Mouse (Mus musculus): Measurements from ENCODE around the gene Car14. TPM values are rescaled to one million over a fixed set of nuclear protein-coding genes. Genes with fewer than 3 reads are reported as not detected.
"Not testable (repeated sequence)": the region's sequence is repeated elsewhere in the genome, so short reads cannot be mapped to it uniquely, and the experiment has no call there.

Car14 gene
- total RNA-seq, 2 experiments from 2014 or later: 6.9 to 9.9 TPM

DNA sequence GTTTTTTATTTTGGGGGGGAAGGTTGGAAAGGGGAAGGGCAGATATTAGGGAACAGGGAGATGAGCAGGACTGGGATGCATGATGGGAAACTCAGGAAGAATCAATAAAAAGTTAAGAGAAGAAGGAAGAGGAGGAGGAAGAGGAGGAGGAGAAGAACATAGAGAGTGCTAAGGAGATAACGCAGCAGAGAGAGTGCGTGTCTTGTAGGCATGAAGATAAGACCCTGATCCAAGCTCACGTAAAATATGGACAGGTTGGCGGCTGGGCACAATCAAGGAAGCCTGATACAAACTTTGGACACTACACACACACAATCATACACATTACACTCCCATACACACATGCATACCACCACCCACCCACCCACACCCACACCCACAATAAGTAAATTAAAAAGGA, 10.2 kb upstream of the Car14 start:
- TF ChIP-seq CTCF (conservative IDR thresholded peaks at IDR 0.05): no peak
- Histone ChIP-seq H3K27ac (no peak overlapping the region), H3K4me3 (no peak overlapping the region)
- no peak for DNase-seq (ENCODE audit: low spot score in 2 of 2)

DNA sequence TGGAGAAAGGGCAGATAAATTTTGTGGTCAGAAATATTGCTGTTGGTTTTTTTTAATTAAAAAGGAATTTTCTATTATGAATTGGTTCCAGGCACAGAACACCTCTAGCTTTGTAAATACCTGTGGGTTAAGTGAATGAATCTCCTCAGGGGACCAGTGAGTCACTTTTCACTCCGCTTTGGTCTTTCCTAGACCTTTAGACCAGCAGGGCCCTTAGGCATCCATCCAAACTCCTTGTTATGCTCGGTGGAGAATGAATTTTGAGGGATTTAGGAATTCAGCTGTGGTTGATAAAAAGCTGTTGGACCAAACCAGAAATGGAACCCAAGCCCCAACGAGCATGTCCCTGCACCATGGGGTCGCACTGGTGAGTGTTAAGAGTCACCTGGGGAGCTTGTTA, 3.1 kb upstream of the Car14 start:
- Histone ChIP-seq H3K27ac (no peak overlapping the region), H3K4me3 (no peak overlapping the region)
- no peak for DNase-seq (ENCODE audit: low spot score in 2 of 2)
- TF ChIP-seq CTCF (conservative IDR thresholded peaks at IDR 0.05): no peak

DNA sequence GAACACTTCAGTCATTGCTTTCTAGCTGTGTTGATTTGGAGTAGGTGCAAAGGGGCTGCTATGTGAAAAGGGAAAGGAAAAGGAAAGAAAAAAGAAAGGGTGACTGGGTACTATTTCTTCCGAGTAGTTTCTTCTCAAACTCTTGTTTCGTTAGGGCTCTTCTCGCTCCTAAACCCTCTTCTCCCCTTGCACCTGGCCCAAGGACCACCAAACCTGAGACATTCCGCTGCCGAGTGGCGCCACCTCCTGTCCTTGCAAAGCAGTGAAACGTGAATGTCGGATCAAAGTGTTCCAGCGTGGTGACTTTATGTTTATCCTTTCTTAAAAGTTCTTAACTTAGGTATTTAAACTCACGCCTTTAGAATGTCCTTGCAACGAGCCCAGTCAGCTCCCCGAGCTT, 2.4 kb upstream of the Car14 start:
- peak; percentile 91 for TF ChIP-seq CTCF (conservative IDR thresholded peaks at IDR 0.05)
- Histone ChIP-seq H3K27ac (no peak overlapping the region), H3K4me3 (peak overlapping the region; percentile 35; the same call in 1 of the 2 replicates)
- peak in 1 of 2 experiments; percentile 49 for DNase-seq (ENCODE audit: low spot score in 2 of 2)

DNA sequence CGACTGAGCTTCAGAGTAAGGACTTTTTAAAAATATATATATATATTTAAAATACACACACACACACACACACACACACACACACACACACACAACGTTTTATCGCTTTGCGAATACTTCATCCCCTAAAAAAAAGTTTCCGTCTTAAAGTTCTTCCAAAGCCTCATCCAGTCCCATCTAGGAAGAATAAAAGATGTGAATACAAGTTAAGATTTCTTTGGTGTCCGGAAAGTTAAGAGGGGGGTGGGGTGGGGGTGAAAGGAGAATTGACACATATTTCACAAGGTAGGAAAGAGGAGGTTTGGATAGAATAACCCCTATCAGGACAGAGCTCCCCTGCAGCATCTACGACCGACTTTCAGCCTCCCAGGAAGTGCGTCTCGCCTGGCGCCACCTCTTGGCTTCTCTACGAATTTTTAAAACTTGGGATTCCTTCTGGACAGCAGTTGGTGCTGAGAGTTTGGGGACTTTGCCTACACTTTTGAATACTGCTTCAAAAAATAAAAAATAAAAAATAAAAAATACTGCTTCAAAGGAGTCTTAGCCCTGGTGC, 1.5 kb upstream of the Car14 start:
- no peak for DNase-seq (ENCODE audit: low spot score in 2 of 2)
- peak; percentile 75 for TF ChIP-seq CTCF (conservative IDR thresholded peaks at IDR 0.05)
- peak overlapping the region; percentile 35 for H3K4me3 ChIP-seq

DNA sequence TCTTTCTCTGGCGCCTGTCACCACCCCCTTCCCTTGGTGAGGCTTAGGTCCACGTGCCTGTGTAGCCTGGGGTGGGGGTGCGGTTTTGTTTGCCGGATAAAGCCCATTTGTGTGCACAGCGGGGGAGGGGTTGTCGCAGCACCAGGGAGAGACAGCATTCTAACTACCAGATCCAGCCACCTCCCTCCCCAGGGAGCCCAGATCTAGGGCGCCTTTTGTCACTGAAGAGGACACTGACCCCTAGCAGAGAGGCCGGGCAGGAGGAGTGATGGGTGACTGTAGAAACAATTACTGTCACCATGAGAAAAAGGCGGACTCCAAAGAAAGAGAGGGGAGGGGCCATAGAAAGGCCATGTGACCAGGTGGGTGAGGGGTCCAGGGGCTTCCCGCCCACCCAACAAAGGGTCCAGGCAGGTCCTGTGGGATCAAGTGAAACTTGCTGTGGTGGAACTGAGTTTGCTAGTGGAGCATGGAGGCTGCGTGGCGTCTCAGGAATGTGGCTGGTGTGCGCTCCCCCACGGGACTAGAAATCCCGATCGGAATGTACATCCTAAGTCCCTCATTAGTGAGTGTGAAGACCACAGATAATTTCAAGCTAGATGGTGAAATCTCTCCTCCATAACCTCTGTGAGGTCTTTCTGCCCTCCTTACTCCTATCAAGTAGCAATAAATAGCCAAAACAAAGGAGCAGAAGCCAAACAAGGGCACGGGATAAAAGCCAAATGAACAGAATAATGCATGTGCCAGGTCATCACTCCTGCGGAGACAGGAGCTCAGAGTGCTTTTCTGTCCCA, 852 bp upstream of the Car14 start:
- peak; percentile 52 to 70 for DNase-seq (ENCODE audit: low spot score in 2 of 2)
- Histone ChIP-seq H3K4me3 (peak overlapping the region; percentile 47), H3K27ac (peak overlapping the region; percentile 86)
- no peak for TF ChIP-seq CTCF (conservative IDR thresholded peaks at IDR 0.05)

More for the DNA sequence above, 1.5 kb upstream of the Car14 start:
- H3K27ac ChIP-seq: peak overlapping the region; percentile 73; the same call in 1 of the 2 replicates

DNA sequence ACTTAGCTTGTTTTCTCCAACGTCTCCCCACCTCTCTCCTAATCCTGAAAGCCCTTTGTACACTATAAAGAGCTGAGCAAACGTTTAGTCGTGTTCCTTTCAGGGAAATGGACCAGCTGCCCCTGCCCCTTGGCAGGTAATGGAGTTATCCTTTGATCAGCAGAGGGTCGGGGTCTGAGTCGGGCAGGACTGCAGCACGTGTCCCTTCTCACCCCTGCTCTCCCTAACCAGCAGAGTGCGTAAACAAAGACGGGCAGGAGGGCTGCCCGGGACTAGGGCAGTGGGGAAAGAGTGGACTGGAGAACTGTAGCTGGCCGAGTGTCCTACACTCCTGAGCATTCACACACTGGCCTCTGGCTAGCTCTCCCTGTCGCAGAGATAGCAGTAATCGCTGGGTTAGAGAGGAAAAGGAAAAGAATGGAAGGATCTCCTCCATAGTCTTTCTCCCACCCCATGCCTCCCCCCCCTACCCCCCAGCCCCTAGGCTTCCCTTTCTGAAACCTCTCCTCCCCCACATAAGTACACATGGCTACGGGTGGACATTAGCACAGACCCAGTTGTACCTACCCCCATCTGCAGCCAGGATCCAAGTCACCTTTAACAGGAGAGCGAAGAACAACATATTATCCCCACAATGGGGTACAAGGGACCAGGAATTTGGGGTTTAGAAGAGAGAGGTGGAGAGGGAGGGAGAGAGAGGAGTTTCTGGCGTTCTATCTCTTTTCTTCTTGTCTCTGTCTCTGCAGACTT, 563 bp downstream of the Car14 start:
- TF ChIP-seq CTCF (conservative IDR thresholded peaks at IDR 0.05): no peak
- no peak for DNase-seq (ENCODE audit: low spot score in 2 of 2)
- Histone ChIP-seq H3K27ac (peak overlapping the region; percentile 86), H3K4me3 (peak overlapping the region; percentile 47)

DNA sequence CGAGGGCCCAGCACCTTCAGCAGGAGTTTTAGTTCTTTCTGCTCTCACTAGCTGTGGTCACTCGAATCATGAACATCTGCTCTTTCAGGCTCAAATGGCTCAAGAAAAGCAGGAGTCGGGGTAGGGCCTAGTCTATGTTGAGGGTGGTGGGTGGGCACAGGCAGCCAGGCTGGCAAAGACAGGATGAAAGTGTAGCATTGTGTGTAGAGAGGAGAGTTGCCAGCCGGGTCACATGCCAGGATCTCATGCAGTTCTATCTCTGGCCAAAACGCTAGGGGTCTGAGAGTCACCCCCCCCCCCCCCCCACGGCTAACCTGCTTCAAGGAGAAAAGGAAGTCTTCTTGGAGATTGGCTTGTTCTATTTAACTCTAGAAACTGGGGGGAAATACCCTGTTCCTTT, 1.8 kb downstream of the Car14 start:
- DNase-seq (ENCODE audit: low spot score in 2 of 2): no peak
- Histone ChIP-seq H3K4me3 (no peak overlapping the region), H3K27ac (peak overlapping the region; percentile 86; the same call in 1 of the 2 replicates)
- no peak for TF ChIP-seq CTCF (conservative IDR thresholded peaks at IDR 0.05)

DNA sequence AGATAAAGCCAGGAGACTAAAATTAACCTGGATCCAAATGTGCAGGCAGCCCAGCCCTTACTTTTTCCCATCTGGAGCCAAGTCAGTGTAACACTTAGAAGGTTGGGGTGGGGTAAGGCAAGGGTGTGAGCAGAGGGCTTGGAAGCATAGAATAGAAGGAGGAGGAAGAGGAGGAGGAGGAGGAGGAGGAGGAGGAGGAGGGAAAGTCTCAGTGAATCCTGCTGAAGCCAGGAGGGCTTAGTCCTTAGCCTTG, 2.2 kb downstream of the Car14 start:
- Histone ChIP-seq H3K4me3 (no peak overlapping the region), H3K27ac (peak overlapping the region; percentile 86)
- DNase-seq (ENCODE audit: low spot score in 2 of 2): no peak
- TF ChIP-seq CTCF (conservative IDR thresholded peaks at IDR 0.05): no peak

DNA sequence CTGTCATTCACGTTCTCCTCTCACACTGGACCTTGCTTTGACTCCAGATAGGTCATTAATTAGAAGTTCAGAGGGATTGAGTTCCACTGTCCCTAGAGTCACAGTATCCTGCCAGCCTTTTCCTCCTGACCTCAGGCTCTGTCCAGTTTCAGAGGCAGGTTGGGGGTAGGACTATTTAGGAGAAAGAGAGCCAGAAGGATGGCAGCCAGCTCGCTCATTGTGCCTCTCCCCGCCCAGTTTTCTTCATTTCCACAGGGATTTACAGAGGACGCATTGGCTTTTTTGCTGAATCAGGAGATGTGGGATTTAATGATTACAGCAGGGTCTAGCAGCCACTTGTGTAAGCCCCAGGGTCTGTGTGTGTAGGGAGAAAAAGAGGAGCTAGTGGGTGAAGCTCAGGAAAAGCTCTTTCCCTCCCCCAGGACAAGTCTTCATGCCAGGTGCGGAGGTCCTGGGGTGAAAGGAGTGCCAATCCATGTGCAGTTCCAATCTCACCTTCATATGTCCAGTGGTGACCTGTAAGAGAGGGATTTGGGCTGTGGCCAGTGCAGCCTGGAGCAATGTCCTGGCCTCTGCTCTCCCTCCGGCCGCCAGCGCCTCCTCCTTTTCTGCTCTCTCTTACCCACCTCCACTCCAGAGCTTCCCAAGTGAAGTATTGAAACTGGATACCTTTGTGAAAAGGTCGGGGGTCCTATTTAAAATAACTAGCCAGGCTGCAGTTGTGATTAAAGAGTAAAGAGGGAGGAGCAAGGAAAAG, 2.7 kb downstream of the Car14 start:
- no peak for DNase-seq (ENCODE audit: low spot score in 2 of 2)
- H3K27ac ChIP-seq: peak overlapping the region; percentile 86
- no peak overlapping the region; the same call in 1 of the 2 replicates for H3K4me3 ChIP-seq
- TF ChIP-seq CTCF (conservative IDR thresholded peaks at IDR 0.05): no peak

DNA sequence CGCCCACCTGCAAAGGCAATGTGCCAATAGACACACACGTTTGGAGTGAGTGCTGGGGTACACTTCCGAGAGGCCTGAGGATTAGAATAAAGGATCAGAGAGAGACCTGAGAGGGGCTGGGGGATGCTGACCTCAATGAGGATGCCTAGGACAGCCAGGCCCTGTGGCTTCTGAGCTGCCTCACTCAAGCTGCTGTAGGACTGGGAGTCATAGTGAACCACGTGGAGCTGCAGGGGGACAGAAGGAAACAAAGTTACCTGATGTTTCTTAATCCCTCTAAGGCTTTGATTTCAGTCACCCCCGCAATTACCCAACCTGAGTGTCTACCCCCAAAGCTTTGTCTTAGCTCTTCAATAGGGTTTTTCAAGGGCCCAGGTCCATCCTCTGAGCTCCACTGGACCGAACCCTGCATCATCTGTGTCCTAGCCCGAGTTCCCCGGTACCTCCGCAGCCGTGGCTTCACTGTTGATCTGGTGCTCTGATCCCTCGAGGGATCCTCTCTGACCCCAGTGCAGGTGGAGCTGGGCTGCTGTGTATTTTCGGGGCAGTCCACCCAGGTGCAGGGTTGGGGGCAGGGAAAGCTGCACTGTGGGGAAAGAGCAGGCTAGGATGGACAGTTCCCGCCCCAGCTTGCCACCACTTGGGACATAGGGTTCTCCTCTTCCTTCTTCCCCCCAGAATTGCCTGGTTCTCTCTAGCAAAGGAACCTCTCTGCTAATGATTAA, 4.5 kb downstream of the Car14 start:
- no peak for TF ChIP-seq CTCF (conservative IDR thresholded peaks at IDR 0.05)
- DNase-seq (ENCODE audit: low spot score in 2 of 2): no peak
- H3K27ac ChIP-seq: no peak overlapping the region
- no peak overlapping the region for H3K4me3 ChIP-seq

DNA sequence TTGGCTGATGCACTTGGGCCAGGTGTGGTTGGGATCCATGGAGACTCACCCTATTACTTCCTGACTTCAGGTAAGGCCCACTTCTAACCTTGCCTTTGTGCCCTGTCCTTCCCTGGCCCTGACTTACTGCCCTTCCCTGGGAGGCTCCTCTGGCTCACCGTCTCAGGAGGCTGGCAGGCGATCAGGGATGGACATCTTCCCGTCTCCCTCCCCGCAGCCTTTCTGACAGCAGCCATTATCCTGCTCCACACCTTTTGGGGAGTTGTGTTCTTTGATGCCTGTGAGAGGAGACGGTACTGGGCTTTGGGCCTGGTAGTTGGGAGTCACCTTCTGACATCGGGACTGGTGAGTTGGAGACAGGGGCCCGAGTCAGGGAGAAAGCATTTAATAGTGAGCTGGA, 9.0 kb downstream of the Car14 start:
- not testable (repeated sequence) for DNase-seq (ENCODE audit: low spot score in 2 of 2); H3K4me3 ChIP-seq; H3K27ac ChIP-seq

All from layer of hippocampus, adult 2 months (tissue).